Mouse (Mus musculus): ENCODE measurements around the gene Hmcn1.

DNA sequence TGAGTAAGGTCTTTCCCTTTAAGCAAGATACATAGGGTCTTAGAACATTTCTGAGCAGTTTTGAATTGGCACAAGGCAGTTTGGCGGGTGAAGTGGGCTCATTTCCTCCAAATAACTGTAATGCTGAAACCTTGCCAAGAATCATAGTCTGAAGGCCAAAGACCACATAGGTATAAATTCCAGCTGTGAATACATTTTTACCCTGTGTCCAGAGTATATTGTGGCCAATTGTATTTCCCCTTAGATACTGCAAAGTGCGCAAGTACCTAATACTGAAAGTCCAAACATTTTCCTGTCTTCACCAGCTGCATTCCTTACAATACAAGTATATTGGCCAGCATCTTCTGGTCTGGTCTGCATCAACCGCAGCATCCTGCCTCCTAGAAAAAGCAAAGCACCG lies 312.9 kb downstream of the Hmcn1 start:
- TF ChIP-seq CTCF (IDR thresholded peaks at IDR 0.05; ENCODE audit: extremely low read depth, insufficient read length, insufficient replicate concordance, low read depth, low read length) (no peak), POLR2A (IDR thresholded peaks at IDR 0.05; ENCODE audit: low read depth, low read length) (no peak)

Measured in small intestine, adult 2 months (tissue).